Mouse (Mus musculus): ENCODE measurements at regions not wholly inside any gene's neighbourhood (a gene's known extent, or its start where the extent isn't known, plus 50 kb on each side); places are given as distances from the start of the nearest gene placed in this dataset.
A peak's percentile ranks its signal among the peaks of the same experiment; 100 is the strongest.
"Not testable (repeated sequence)": the region's sequence is repeated elsewhere in the genome, so short reads cannot be mapped to it uniquely, and the experiment has no call there.

DNA sequence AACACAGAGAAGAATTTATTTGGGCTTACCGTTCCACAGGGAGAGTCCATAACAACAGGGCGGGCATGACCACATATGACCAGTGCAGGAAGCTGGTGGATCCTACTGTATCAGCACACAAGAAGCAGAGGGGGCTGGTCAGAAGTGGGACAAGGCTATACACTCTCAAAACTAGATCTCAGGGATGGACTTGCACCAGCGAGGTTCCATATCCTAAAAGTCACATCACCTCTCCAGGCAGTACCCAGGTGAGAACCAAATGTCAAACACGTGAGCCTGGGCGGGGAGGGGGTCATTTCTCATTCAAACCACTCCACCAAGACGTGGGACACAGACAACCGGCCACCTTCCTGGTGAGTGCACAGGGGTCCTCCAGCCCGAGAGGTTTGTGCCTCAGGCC lies 167.9 kb downstream of the Basp1 start:
- no peak for DNase-seq (ENCODE audit: inconsistent ontology term)

DNA sequence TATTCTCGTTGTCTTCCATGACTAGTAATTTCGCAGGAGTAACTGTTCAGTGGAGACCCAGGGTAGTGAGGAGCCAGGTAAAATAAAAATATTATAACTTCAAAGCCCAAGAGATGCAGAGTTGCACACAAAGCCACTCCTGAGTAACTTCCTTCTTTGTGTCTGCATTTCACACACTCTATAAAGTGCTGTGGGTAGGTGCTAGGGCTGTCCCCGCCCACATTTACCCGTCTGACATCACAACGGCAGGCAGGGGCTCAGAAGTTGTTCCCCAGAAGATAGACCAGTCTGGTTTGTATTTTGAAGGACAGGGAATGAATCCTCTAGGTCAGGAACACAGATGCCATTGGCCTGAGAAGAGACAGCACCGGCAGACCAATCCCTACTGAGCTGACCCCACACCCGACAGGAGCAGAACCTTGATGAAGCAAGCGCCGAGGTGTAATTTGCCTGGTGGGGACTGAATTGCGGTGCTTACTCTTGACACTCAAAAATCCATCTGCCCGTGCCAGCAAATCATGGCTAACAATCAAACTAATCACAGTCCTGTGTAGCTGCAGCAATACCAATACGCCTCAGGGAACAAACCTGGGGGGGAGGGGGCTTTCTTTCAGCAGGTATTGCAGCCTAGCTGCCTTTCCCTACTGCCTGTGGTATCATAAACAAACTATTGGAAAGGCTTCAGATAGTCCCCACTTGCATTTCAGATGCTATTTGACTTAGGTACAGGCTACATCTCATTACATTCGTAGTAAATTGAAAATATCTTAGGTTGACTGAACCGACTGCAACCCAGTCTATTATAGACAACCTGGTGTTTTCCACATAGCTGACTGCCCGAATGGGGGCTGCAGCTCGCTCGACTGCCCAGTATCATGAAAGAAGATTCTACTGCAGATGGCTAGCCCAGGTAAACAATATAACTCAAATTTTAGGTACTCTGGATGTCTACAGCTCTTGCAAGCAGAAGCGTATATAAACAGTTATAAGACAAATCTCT lies 175.6 kb downstream of the Basp1 start:
- DNase-seq (ENCODE audit: inconsistent ontology term) = no peak

DNA sequence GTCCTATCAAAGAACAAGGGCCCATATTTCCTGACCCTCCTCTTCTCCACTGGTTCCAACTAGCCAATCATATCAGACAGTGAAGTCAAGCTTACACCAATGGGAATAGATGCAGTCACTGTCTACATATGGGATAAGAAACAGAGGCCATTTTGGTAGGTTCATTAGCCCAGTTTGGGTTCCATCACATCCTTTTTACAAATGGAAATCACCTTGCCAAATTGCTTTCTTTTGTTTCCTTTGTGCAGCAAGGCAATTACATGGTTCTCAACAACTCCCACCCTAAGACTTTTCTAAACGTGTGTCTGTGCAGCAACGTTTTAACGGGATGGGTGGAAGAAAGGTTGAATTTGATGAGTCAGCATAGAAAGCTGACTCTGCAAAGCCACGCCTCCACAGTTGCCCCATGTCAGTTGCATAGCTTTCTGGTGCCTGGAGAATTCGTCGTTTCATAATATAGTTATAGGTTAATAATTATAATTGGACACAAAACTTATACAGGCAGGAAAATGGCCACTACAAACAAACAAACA lies 177.3 kb downstream of the Basp1 start:
- no peak for DNase-seq (ENCODE audit: inconsistent ontology term)

DNA sequence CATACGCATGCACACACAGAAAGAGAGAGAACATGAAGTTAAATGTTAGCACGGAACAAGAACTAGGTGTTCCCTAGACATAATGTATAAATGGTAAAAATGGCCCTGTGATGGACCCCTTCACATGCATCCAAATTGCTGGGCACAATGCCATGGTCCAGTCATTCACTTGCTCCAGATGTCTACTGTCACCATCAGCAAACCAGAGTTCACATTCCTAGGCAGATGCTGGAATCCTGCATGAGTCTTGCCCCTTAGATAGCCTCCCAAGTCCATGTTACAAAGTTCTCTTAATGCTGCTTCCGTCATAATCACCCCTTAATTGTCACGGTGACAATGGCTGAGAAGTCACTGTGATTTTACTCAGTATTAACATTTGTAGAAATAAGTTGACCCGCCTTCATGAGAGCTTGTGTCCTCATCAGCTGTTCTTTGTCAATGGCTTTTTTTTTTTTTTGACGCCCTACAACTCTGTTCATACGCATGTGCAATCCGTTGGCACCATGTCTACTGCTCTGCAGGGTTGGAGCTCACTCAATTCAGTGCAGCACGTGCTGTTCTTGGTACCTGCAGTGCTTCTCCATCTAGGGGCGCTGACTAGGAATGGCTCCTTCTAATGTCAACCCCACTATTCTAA lies 179.4 kb downstream of the Basp1 start:
- no peak for DNase-seq (ENCODE audit: inconsistent ontology term)

DNA sequence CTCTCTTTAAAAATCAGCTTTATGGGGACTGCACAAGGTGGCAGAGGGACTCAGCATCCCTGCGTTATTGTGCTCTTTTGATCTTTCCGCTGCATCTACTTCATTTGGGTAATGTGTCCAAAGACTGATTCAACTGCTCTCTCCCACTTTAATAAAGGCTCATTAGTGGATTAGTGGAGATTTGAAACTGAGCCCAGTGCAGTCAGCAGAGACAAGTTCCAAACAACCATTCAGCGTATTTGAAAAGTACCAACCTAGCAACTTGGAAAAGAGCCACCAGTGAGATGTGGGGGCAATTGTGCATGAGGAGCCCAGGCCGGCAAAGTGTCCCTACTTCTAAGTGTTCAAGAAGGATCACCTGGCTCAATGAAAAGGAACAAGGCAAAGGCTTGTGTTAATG lies 183.4 kb downstream of the Basp1 start:
- peak; percentile 77 for DNase-seq (ENCODE audit: inconsistent ontology term)

DNA sequence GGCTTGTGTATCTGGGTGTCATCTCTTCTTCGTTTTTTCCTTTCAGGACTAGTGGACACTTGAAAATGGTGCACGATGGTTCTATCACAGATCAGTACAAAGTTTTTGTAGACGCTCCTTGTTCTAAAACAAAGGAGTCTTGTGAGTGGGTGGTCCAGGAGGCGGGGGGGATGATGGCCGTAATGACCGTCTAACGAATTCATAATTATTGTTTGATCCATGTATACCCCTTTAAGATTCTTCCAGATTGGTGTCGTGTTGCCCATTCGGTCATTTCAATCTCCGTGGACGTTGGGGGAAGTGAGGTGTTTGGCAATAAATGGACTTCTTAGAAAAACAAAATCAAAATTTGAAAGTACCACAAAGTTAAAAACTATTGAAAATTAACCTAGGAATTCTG lies 183.8 kb downstream of the Basp1 start:
- no peak for DNase-seq (ENCODE audit: inconsistent ontology term)

DNA sequence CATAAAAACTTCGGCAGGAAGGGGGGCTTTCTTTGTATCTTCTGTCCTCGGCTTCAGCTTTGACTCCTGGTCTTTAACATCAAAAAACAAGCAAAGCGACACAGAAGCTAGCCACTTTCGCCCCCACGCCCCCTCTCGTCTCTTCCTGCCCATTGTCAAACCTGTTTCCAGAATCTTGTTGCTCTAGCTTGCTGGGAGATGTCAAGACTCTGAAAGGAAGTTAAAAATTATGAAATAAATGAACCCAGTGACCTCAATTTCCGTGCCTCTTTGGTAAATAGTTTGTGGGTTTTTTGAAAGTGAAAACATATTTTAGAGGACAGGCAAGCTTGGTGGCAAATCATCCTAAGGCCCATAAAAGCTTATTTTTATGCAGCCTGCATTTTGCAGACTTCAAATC lies 186.1 kb downstream of the Basp1 start:
- DNase-seq (ENCODE audit: inconsistent ontology term) = no peak

DNA sequence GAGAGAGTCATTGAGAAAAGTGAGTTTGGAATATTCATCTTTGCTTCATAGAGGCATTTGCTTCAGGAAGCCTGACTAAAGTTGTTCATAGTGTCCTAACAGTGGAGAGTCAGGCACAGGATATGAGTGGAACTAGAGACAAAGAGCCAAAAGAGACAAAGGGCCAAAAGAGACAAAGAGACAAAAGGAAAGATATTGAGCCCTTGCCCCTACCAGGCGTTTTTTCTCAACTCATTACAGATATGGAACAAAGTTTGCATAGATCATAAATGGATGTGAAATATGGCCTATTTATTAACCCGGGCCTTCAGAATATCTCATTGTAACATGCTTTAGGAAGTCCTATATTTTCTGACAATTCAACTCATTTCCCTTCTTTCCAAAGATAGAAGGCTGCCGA lies 187.6 kb downstream of the Basp1 start:
- peak; percentile 56 for DNase-seq (ENCODE audit: inconsistent ontology term)

DNA sequence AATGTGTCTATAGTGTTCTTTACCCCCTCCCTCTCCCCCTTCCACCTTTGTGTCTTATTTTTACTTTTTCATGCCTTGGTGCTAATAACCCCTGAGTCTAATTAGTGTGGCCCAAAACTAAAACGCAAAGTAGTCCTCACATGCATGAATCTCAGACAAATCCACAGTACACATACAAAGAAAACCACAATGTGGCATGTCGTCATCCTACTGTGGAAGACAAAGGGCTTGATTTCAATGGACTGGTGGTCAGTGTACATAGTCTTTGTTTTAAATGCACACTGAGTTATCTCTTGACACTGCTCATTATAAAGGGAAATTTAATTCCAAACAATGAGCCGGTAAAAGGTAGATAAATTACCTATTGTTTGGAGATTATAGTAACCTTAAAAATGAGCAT lies 188.1 kb downstream of the Basp1 start:
- peak; percentile 52 for DNase-seq (ENCODE audit: inconsistent ontology term)

DNA sequence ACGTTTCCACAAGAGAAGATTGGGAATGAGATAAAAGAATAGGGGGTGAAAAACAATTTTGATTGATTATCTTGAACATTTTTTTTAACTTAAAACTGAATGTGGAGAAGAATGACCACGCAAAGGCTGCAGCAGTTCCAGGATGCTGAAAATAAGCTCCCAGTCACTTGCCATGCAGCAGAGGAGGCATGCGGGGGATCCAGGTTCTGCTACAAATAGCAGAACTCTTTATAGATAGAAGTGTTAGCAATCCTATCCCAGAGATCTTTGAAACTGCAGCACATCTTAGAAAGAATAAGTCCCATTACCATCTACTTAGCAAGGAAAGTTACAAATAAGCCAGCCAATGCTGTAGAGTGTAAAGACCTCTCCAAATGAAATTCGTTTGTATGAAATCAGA lies 191.8 kb downstream of the Basp1 start:
- no peak for DNase-seq (ENCODE audit: inconsistent ontology term)

DNA sequence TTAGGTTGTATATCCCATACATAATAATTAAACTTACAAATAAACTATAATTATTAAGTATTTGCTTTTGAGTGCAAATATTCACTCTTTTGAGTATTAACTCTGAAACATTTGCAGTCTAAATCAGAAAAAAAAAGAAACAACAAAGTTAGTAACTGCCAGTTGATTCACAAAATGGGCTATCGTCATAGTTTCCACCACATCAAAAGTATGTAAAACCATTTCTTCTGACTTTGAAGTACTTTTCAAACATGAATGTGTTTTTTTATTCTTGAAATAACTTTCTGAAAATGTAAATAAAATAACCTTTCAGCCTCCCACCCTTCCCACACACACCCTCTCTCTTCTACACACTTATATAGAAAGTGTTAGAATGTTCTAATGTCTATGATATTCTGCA lies 197.2 kb downstream of the Basp1 start:
- DNase-seq (ENCODE audit: inconsistent ontology term) = no peak

DNA sequence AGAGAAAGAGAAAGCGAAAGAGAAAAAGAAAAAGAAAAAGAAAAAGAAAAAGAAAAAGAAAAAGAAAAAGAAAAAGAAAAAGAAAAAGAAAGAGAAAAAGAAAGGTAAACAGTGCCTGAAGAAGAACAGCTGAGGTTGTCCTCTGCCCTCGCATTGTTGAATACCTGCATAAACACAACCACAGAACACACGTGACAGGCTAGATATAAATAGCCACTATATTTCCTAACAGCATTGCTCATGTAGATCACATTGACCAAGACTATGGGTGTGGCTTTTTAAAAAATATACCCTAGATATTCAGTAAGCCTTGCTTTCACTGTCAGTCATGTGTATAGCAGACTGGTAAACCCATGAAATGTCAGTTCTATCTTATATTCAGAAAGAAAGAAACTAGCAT lies 211.5 kb downstream of the Basp1 start:
- no peak for DNase-seq (ENCODE audit: inconsistent ontology term)

DNA sequence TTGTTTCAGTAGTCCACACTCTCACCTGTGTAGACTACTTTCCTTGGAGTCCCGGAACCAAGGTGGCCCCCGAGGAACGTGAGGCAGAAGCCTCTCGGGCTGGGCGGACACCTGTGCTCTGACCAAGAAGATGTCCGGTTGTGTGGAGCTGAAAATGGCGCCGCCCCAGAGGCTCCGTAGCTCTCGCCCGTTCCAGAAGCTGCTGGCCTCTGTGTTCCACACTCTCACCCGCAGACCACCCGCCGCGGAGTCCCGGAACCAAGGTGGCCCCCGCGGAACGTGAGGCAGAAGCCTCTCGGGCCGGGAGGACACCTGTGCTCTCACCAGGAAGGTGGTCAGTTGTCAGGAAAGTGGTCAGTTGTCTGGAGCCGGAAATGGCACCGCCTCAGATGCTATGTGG lies 213.3 kb downstream of the Basp1 start:
- not testable (repeated sequence) for DNase-seq (ENCODE audit: inconsistent ontology term)

DNA sequence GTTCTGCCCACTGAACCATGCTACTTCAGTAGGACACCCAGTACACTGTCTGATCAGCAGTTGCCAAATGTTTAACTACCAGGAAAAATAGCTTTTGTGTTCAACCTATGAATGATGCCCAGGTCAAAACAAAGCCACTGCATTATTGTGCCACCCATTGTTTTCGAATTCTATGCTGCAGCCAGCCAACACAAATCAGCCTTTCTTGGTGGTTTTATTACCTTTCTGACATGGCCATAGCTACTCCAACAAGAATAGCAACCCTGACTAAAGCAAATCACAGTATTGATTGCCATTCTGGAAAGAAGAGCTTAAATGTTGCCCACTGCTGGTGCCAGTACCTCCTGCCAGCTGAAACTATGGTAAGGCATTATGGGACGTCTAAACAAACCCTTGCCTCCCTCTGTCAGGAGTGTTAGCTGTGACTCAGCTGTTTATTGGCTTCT lies 225.7 kb downstream of the Basp1 start:
- DNase-seq (ENCODE audit: inconsistent ontology term) = peak; percentile 92

DNA sequence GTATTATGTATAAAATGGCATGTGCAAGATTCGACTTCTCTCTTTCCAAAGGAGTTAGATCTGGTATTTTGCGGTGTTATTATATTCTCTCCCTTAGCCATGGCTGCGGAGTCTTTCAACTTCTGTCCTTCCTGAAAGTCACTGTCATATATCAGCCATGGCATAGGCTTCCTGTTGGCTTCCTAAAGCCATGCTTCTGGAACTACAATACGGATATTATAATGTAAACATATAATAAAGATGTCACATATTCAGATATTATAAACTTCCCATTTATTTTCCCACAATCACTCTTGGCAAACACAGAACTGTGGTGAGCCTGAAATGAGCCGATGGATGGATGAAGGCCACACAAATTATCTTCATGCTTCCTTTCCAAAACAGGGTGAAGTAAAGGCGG lies 240.8 kb downstream of the Basp1 start:
- no peak for DNase-seq (ENCODE audit: inconsistent ontology term)

DNA sequence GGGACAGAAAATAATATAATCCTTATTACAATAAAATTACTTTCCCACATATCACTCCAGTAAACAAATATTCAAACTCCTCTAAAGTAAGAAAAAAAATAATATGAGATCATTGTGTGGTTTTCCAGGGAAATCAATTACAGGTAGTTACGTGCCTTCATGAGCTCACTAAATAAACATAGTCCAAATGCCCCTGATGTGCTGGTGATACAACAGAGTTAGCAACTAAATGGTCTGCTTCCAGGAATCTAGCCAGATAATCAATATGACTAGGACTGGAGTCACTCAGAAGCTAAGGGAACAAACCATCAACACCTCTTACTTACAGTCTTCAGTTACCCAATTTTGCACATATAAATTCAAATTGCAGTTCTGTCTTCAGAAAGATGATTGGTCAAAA lies 267.2 kb downstream of the Basp1 start:
- no peak for DNase-seq (ENCODE audit: inconsistent ontology term)

DNA sequence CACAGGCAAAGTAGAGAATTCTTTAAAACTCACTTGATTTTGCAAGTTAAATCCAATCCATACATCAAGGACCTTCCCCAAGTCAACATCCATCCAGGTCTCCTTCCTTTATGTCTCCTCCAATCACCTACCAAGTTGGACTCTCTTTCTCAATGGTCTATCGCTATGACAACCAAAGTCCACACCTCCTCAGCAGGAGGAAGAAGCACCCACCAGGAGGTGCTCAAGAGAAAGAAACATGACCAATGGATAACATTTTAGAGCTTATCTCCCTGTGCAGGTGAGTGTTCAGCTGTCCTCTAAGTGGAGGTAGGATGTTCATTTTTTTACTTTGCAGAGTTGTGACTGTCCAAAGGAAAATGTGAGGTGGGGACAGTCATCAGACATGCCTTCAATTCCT lies 269.3 kb downstream of the Basp1 start:
- peak; percentile 18 for DNase-seq (ENCODE audit: inconsistent ontology term)

DNA sequence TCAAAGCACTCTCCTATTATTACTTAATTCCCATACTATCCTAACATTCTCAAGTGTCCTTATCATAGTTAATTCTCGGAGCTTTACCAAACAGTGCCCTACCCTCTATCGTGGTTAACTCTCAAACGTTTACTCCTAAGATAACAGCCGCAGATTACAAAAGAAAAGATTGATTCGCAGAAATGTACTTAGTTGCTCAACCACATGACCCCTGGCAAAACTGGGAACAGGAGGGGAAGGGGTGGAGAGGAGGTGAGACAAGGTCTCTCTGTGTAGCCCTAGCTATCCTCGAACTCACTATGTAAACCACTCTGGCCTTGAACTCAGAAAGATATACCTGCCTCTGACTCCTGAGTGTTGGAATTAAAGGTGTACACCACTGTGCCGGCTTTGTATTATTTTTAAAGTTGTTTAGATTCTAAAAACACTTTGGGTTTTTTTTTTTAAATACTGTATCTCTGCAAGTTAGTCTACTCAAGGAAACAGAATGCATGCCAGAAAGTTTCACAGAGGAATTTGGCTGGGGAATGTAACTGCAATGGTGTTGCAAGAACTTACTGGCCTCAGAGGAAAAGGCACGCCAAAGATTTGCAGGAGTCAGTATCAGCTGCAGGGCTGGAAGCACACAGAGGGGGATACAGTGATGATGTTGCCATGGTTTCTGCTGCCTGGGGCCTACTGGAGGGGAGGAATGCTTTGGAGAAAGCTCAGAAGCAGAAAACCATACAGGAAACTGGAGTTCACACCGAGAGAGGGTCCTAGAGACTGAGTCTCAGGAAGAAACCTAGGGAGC lies 273.0 kb downstream of the Basp1 start:
- peak; percentile 47 for DNase-seq (ENCODE audit: inconsistent ontology term)

DNA sequence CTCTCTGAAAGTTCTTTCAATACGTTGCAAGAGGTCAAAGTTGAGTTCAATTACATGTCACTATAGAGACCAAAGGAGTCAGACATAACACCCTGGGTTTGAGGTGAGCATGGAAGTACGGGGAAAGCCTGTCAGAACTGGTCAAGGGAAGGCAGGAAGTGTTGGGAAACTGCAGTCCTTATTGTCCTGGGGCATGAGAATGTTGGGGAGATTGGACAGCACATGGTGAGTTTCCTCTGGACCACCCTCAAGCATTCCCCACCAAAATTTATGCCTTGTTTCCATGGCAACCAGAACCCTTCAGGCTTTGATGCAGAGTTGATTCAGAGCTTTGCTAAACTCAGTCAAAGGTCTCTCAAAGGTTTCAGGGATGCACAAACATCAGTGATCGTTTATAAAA lies 276.5 kb downstream of the Basp1 start:
- DNase-seq (ENCODE audit: inconsistent ontology term) = no peak

DNA sequence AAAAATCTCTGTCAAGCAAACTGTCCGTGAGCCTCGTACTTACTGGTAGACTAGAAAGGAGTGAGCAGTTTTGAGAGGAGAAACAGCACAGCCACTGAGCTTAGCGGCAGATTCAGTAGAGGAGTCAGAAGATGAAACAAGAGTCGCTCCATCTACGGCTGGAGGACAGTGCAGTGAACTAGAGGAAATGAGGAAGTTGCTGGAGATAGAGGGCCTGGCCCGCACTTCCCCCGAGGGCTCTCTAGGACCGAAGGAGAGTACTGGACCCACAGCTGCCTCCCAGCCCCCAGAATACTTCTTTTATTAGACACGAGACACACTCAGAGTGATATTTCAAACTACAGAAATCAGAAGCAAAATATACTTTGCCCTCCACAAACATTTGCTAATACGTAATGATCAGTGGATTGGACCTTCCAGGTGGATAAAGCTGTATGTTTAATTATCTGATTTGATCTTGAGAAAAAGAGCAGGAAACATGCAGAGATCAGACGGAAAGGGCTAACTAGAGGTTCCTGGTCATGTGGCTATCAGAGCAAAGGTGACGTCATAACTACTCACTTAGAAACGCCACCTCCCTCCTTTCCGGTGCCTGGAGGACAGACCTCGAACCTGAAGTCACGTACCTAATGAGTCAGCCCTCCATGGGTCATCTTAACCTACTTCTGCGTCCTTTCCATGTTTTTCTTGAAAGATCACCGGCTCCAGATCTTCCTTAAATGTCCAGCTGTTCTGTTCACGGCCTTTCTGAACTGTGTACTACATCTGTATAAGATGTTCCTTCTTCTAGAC lies 277.9 kb downstream of the Basp1 start:
- no peak for DNase-seq (ENCODE audit: inconsistent ontology term)

DNA sequence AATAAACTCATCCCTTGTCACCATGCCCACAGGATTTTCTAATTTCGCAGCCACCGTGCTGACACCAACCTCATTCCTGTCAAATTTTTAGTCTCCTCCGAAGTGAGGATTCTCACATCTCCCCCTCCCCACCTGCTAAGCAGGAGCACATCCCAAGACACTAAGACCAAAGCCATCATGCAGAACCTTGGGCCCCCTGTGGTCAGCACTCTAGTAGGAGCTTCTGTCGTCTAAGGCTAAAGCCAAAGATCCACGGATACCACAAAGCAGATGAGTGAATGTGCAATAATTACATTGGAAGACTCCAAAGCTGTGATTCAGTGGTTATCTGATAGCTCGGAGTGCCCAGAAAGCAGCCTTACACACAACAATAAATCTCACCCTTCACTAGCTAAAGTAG lies 283.5 kb downstream of the Basp1 start:
- no peak for DNase-seq (ENCODE audit: inconsistent ontology term)
